Mouse (Mus musculus) embryonic facial prominence, embryonic 14.5 days (tissue): ENCODE measurements around the gene Gm28035. TPM values are rescaled to one million over a fixed set of nuclear protein-coding genes. Genes with fewer than 3 reads are reported as not detected.

ENCODE experiments used
- ATAC-seq: fragments of 200-750 bp; cut with Nextera tagmentation; 2 replicates; pipeline ENCODE4 v1.8.0; 2017; ENCODE audit warnings: low read depth, moderate number of reproducible peaks, moderate TSS enrichment
- DNase-seq: peaks from one replicate; pipeline ENCODE4 v3.0.0-alpha.2; 2015; ENCODE audit warnings: low spot score
- H3K27ac ChIP-seq: fragments of 300-500 bp; sonication (generic); replicated peaks from 2 replicates; pipeline ENCODE4 v1.5.1; 2014; ENCODE audit warnings: low read depth, mild to moderate bottlenecking, low read length, moderate library complexity
- H3K27me3 ChIP-seq: fragments of 300-500 bp; sonication (generic); replicated peaks from 2 replicates; pipeline ENCODE4 v1.6.1; 2014; ENCODE audit warnings: low read length; ENCODE audit not compliant: control insufficient read depth, insufficient read depth
- H3K36me3 ChIP-seq: fragments of 300-500 bp; sonication (generic); 2 replicates; pipeline ENCODE4 v1.6.1; 2014; ENCODE audit warnings: low read length, mixed read lengths; ENCODE audit not compliant: control insufficient read depth, insufficient read depth
- H3K4me1 ChIP-seq: fragments of 300-500 bp; sonication (generic); 2 replicates; pipeline ENCODE4 v1.6.1; 2014; ENCODE audit warnings: antibody characterized with exemption, low read length; ENCODE audit not compliant: control insufficient read depth, insufficient read depth
- H3K4me2 ChIP-seq: fragments of 300-500 bp; sonication (generic); 2 replicates; pipeline ENCODE4 v1.6.1; 2014; ENCODE audit warnings: low read depth, mild to moderate bottlenecking, low read length, moderate library complexity, mixed read lengths
- H3K4me3 ChIP-seq: fragments of 300-500 bp; sonication (generic); 2 replicates; pipeline ENCODE4 v1.5.1; 2014; ENCODE audit warnings: low read depth, mild to moderate bottlenecking, low read length
- H3K9ac ChIP-seq: fragments of 300-500 bp; sonication (generic); 2 replicates; pipeline ENCODE4 v1.6.1; 2014; ENCODE audit warnings: low read depth, mild to moderate bottlenecking, low read length, moderate library complexity, mixed read lengths
- H3K9me3 ChIP-seq: fragments of 300-500 bp; sonication (generic); 2 replicates; pipeline ENCODE4 v1.6.1; 2016; ENCODE audit warnings: low read length; ENCODE audit not compliant: control insufficient read depth
- WGBS: fragments of 180-500 bp; shearing (Covaris S2); extraction: QIAGEN DNeasy Blood & Tissue Kit; methylation state at CpG from one replicate; pipeline ENCODE4 v1.1.7; 2014; 5-methylcytosine and 5-hydroxymethylcytosine counted together
- polyA plus RNA-seq: library from polyadenylated mRNA; unstranded; fragments of >200 nt; fragmentation: Nextera tagmentation; extraction: Ambion mirVana; gene quantifications from 2 replicates; pipeline ENCODE4 v1.2.1, GENCODE M21; 2014

Gm28035 gene
- 0.06 TPM in 1 of 2 replicates, not detected in the other for polyA plus RNA-seq

DNA sequence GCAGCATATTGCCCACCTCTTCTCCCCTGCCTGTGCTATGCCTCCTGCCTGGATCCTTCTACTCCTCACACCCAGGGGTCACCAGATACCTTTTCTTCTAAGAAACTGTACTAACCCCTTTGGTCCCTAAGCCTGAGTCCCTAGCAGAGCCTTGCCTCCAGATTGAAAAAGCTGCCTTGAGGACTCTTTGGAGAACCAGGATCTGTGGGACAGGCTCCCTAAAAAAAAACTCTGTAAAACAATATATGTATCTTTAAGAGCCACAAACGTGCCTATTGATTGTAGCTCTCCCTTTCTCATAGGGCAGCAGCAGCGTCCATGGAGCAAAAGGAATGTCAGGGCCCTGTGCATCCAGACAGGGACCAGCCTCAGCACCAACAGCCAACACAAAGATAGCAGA lies at the start of gene Gm28035:
Gene Gm28035, plus strand, starts transcription at position 301 of the 400 bp plus-strand sequence.
- Histone ChIP-seq H3K4me3 (no peak within 1 kb of the TSS), H3K4me1 (peaks cover 16% of the 10 kb centered on the region), H3K9me3 (no peaks in the 10 kb centered on the region), H3K9ac (peak within 1 kb of the TSS; percentile 15; the same call in 1 of the 2 replicates), H3K4me2 (no peak within 1 kb of the TSS), H3K27ac (no peak within 1 kb of the TSS), H3K36me3 (peaks cover 50% of the 10 kb centered on the region), H3K27me3 (no peaks in the 10 kb centered on the region)
- WGBS = 82% methylated on average over 2 of the region's 2 CpGs
- DNase-seq (no peak), ATAC-seq (no peak)

DNA sequence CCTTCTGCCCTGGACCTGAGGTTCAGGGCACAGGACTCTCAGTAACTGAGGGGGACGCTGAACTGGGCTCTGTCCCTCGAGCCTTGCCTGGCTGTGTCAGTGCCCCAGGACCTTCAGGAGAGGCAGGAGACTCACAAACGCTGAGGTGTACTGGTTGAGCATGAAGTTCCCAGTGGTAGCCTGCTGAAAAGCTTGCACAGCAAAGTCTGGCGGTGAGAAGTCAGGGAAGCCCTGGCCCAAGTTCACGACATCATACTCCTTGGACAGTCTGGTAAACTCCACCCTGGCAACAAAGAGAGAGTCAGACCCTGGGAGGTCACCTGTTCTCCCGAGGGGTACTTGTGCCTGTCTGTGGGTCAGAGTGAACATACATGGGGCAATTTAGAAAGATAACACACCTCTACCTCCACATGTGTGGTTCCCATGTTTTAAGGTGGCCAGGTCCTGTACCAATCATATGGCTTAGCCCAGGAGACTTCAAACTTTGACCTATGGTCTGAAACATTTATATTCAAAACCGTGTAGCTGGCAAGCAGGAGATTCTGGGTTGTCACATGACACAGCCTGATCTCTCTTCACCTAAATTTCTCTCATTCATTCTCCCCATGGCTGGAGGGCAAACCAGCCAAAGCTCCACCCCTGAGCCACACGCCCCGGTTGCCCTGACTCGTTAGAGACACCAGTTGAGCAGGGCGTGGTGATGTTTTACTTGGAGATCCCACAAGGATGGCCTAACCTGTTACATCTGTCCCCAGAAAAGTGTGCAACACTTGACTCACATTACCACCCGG lies 48.4 kb upstream of the Gm28035 start:
- no peak for DNase-seq
- no peak overlapping the region for H3K27ac ChIP-seq
- H3K4me1 ChIP-seq = no peaks in the 10 kb centered on the region
- no peak for ATAC-seq
- no peak overlapping the region for H3K4me3 ChIP-seq
- H3K9me3 ChIP-seq = no peaks in the 10 kb centered on the region
- no peak overlapping the region for H3K4me2 ChIP-seq
- H3K36me3 ChIP-seq = no peaks in the 10 kb centered on the region
- H3K9ac ChIP-seq = no peak overlapping the region
- 80% methylated on average over 12 of the region's 12 CpGs for WGBS
- no peaks in the 10 kb centered on the region for H3K27me3 ChIP-seq

DNA sequence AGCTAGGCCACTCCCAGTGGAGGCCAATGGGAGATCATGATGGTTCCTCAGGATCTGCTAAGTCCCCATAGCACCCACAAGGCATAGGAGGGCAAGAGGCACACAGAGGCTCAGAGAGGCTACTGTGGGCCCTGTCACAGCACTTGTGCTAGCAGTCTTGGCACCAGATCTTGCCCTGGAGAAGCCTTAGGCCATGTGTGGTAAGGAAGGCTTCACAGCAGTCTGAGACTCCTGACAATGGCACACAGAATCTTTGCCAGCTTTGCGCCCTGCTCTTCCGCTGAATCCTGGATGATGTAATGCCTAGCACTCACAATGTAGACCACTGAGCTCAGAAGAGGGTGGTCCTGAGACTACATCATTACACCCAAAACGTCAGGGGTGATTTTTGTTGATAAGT lies 45.7 kb upstream of the Gm28035 start:
- DNase-seq (no peak), ATAC-seq (no peak)
- Histone ChIP-seq H3K36me3 (no peaks in the 10 kb centered on the region), H3K9ac (no peak overlapping the region), H3K27me3 (no peaks in the 10 kb centered on the region), H3K27ac (no peak overlapping the region), H3K9me3 (no peaks in the 10 kb centered on the region), H3K4me3 (no peak overlapping the region), H3K4me1 (no peaks in the 10 kb centered on the region), H3K4me2 (no peak overlapping the region)
- 82% methylated on average over 3 of the region's 3 CpGs for WGBS

DNA sequence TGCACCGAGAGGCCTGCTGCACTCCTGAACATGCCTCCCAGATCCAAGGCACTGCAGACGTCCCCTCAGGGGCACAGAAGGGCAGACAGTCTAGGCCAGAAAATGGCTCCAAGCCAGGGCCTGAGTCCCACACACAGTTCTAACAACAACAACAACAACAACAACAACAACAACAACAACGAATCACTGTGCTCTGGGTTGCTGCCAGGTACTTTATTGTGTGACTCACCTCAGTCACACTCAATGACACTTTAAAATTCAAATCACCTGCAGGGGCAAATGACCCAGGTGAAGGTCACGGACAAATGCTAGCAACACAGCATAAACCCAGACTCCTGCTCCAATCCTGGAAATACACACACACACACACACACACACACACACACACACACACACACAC lies 42.3 kb upstream of the Gm28035 start:
- H3K4me1 ChIP-seq = no peaks in the 10 kb centered on the region
- H3K4me3 ChIP-seq = no peak overlapping the region
- H3K27ac ChIP-seq = no peak overlapping the region
- ATAC-seq = no peak
- H3K9ac ChIP-seq = no peak overlapping the region
- H3K27me3 ChIP-seq = no peaks in the 10 kb centered on the region
- H3K4me2 ChIP-seq = no peak overlapping the region
- WGBS = 68% methylated on average over 3 of the region's 4 CpGs
- no peaks in the 10 kb centered on the region for H3K36me3 ChIP-seq
- no peaks in the 10 kb centered on the region for H3K9me3 ChIP-seq
- no peak for DNase-seq

DNA sequence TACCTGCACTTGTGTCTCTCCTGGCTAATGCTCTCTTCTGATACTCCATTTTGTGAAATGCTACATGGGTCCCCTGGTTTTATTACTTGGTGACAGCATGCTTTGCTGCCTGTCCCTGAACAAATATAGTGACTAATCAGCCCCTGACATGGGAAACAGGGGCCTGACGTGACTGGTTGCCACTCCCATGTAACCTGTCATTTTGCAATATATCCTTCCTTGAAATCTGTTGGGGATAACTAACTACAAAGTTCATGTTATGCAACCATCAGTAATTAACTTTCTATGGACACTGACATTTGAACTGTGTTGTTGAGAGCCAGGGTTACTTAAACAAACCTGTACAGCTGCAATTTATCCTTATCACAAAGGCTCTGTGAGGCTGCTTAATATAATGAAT lies 40.4 kb upstream of the Gm28035 start:
- no peak for ATAC-seq
- H3K4me2 ChIP-seq = no peak overlapping the region

DNA sequence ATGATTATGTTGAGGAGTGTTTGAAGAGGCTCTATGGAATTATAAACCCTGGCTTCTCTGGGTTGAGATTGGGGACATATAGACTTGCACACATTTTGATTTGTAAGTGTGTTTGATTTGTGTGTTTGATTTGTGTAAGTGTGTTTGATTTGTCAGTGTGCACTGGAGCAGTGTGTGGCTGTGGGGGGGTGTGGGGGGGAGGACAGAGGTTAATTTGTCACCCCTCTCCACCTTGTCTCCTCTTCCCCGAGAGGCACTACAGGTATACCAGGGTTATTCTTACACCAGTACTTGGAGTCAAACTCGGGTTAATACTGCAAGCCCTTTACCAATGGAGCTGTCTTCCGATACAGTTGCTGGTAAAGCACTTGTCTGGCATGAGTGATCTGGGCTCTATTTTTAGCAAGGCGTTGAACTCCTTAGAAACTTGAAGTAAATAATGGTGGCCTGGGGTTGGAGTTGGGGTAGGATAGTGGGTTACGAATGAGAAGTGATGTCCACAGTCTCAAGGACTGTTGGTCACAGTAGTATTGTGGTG lies 39.9 kb upstream of the Gm28035 start:
- no peak for DNase-seq
- no peak overlapping the region for H3K27ac ChIP-seq
- no peak overlapping the region for H3K4me2 ChIP-seq
- H3K9ac ChIP-seq = no peak overlapping the region
- peaks cover 6% of the 10 kb centered on the region for H3K4me1 ChIP-seq
- no peak for ATAC-seq
- no peaks in the 10 kb centered on the region for H3K36me3 ChIP-seq
- no peaks in the 10 kb centered on the region for H3K9me3 ChIP-seq
- H3K4me3 ChIP-seq = no peak overlapping the region
- H3K27me3 ChIP-seq = no peaks in the 10 kb centered on the region
- 80% methylated on average over 5 of the region's 5 CpGs for WGBS

More for the DNA sequence above, 40.4 kb upstream of the Gm28035 start:
- Histone ChIP-seq H3K27ac (no peak overlapping the region), H3K4me3 (no peak overlapping the region), H3K36me3 (no peaks in the 10 kb centered on the region), H3K9me3 (no peaks in the 10 kb centered on the region), H3K27me3 (no peaks in the 10 kb centered on the region), H3K4me1 (peaks cover 6% of the 10 kb centered on the region), H3K9ac (no peak overlapping the region)
- WGBS = 67% methylated on average over 1 of the region's 1 CpGs
- DNase-seq = no peak

DNA sequence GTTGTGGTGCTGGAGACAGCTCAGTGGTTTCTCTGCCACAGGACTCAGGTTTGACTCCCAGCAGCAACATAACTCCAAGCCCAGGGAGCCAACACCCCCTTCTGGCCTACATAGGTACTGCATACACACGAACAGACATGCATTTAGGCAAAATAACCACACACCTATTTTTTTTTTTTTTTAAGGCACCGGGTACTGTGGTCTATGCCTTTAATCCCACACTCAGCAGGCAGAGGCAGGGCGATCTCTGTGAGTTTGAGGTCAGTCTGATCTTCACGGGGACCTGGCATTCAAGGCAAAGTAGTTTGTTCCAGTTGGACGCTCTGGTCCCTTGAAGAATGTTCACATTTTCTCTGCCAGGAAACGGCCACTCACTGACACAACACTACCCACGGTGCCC lies 36.9 kb upstream of the Gm28035 start:
- ATAC-seq = no peak
- DNase-seq = no peak
- WGBS = 77% methylated on average over 7 of the region's 7 CpGs

DNA sequence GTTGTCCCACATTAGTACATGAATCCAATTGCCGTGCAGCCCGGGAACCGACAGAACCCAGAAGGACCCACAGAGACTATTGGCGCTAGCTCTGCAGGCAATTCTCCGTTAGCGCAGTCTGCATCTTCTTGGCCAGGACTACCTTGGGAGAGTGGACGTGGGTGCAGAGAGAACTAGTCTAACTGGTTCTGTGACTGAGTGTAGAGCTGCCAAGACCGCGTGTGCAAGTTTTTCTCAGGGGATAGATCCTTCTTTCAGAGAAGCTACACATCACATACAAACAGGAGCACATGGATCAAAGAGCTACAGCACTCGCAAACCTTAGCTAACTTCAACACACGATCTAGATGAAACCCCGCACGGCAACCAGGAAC lies 35.1 kb upstream of the Gm28035 start:
- no peaks in the 10 kb centered on the region for H3K27me3 ChIP-seq
- H3K4me1 ChIP-seq = peaks cover 6% of the 10 kb centered on the region
- DNase-seq (peak; percentile 73), ATAC-seq (peak; percentile 81)
- peak overlapping the region; percentile 69 for H3K9ac ChIP-seq
- no peaks in the 10 kb centered on the region for H3K36me3 ChIP-seq
- peak overlapping the region; percentile 60 for H3K4me3 ChIP-seq
- 2% methylated on average over 13 of the region's 13 CpGs for WGBS
- no peaks in the 10 kb centered on the region for H3K9me3 ChIP-seq
- H3K27ac ChIP-seq = peak overlapping the region; percentile 63
- peak overlapping the region; percentile 79 for H3K4me2 ChIP-seq

More for the DNA sequence above, 36.9 kb upstream of the Gm28035 start:
- Histone ChIP-seq H3K9ac (no peak overlapping the region), H3K27me3 (no peaks in the 10 kb centered on the region), H3K4me3 (no peak overlapping the region), H3K36me3 (no peaks in the 10 kb centered on the region), H3K4me2 (no peak overlapping the region), H3K27ac (no peak overlapping the region), H3K4me1 (peaks cover 6% of the 10 kb centered on the region), H3K9me3 (no peaks in the 10 kb centered on the region)
